Mouse (Mus musculus): ENCODE results near the gene Ttl.

The Ttl gene

DNA sequence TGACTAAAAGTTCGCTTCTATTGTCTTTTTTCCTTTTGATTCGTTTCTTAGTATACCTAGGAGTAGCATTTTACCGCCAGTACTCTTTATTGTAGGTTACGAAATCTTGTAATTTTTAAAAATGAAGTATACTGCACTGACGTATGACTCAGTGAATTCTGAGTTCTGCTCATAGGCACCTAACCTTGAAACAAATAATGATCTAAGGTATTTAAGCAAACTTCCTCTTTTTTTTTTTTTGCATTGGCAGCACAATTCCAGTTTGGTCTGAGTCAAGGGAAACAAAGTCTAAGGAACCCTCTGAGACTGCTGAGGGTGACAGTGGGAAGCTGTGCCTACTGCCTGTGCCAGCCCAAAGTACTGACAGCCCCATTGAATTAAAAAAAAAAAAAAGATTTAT lies 17.8 kb downstream of the Ttl start:
- DNase-seq (ENCODE audit: extremely low spot score, low spot score) = no peak

DNA sequence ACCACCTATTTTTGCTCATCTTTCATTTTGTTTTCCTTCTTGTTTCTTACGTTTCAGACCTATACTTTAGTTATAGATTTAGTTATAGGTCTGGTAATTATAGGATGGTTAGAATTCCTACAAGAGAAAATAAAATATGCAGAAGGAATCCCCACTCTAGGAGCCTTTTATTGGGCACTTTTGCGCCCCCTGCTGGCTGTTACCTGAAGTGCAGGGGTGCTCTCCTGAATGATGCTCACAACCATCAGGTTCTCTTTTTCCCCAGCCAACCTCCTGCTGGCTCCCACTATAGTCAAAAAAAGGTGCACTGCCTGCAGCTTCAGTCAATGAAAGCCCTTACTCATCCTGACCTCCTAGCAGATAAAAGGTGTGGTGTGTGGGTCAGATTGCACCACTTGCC lies 19.2 kb downstream of the Ttl start:
- DNase-seq (ENCODE audit: extremely low spot score, low spot score) = peak; percentile 50

DNA sequence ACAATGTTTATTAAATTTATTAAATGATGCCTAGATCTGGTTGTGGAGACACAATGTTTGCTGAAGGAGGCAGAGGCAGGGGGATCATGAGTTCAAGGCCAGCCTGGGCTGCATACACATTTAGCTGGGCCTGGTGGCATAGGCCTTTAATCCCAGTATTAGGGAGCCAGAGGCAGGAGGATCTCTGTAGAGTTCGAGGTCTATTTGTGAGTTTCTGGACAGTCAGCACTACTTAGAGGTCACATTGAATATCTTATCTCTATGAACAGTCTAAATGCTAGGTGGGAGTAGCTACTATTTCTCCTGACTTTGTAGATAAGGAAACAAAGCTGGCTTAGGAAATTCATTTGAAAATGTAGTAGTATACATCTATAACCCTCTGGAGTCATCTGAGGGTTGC lies 21.8 kb downstream of the Ttl start:
- DNase-seq (ENCODE audit: extremely low spot score, low spot score) = no peak

DNA sequence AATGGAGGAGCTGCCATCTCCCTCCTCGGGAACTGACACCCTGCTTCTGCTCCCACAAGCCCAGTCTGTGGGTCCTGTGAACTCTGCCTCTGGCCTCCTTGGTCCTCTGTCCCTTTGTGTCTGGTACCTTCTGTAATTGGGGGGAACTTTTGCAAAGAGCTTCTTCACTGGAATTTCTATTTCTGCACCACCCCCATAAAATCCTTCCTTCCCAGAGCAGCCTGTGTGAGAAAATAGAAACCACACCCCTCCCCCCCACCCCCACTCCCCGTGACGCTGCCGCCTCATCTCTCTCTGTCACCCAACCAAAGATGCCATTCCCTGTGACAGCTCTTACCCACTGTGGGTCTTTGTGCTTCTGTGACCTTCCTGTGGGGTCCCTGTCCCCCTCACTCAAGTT lies 24.6 kb downstream of the Ttl start:
- DNase-seq (ENCODE audit: extremely low spot score, low spot score) = no peak

DNA sequence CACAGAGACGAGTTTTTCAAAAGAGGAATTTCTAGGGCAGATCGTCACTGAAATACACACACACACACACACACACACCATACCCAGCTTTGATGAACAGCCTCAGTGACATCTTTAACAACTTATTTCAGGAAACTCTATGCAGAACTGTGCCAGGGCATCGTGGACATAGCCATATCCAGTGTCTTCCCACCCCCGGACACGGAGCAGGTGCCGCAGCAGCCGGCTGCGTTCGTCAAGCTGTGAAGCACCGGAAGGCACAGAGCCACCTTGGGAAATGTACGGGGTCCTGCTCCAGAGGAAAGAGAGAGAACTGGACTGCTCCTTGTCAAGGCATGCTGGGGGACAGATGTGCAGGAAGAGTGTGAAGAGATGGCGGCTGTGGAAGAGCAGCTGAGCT lies 27.1 kb downstream of the Ttl start:
- DNase-seq (ENCODE audit: extremely low spot score, low spot score) = no peak

DNA sequence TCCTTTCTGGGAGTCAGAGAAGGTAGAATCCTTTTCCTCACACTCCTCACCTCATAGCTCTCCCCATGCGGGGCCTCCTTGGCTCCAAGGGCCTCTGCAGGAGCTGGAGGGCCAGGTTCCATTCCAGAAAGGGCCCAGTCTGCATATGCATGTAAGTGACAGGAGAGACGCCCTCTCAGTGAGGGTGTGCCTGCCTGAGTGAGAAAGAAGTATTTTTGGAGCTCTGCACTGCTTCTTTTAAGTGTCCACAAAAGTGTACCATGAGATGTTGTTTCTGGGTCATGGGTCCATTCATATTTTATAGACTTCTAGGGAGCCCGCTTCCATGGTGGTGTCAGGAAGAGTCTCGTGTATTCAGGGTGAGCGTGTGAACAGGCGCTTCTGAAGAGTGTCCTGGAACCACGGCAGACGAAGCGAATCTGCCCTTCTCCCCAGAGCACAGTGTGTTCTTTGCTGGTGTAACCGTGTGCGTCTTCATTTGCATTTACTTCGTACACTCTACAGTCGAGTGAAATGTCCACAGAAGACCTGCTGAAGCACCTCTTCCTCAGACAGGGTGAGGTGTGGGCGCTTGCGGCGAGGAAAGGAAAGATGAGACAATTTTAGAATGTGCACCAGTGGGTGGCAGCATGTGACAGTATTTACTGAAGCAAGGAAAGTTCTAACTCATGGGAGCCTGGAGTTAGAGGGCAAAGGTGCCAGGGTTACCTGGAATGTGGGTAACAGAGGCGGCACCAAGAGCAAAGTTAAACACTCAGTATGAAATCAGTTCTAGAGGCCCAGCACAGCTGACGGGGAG lies 28.4 kb downstream of the Ttl start:
- DNase-seq (ENCODE audit: extremely low spot score, low spot score) = no peak

DNA sequence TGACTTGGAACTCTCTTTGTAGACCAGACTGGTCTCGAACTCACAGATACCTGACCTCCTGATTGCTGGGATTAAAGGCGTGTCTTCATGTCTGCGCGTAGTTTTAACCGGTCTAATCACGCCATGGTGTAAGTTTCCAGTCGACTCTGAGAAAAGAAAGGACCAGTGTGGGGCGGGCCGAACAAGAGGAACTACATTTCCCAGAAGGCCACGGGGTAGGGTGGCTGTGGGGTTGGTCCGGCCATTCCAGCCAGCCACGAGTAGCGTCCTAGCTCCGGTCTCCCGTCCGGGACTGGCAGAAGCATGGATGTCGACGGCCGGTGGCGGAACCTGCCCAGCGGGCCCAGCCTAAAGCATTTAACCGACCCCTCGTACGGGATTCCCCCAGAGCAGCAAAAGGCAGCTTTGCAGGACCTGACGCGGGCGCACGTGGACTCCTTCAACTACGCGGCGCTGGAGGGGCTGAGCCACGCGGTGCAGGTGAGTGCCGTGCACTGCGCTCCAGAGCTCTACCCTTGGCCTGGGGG lies 35.1 kb downstream of the Ttl start, which contains the start of gene Polr1b:
TSS of gene Polr1b (plus strand) at position 212 of the 527 bp plus-strand sequence.
- DNase-seq (ENCODE audit: extremely low spot score, low spot score) = peak; percentile 90

DNA sequence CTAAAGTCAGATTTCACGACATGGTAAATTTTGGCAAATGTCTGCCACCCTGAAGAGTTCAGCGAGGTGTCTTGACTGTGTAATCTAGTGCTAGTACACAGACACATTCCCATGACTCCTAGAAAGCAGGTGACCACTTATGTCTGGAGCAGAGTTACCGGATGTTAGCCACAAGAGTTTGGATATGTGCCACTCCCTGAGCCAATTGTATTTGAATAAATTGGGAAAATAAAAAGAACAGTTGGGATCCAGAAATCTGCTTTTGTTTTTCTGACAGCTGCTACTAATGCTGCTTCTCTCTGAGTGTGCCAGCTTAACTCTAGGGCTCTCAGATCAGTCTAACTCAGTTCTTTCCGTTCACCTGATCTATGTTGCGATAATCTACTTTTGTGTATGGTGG lies 47.2 kb downstream of the Ttl start:
- no peak for DNase-seq (ENCODE audit: extremely low spot score, low spot score)

DNA sequence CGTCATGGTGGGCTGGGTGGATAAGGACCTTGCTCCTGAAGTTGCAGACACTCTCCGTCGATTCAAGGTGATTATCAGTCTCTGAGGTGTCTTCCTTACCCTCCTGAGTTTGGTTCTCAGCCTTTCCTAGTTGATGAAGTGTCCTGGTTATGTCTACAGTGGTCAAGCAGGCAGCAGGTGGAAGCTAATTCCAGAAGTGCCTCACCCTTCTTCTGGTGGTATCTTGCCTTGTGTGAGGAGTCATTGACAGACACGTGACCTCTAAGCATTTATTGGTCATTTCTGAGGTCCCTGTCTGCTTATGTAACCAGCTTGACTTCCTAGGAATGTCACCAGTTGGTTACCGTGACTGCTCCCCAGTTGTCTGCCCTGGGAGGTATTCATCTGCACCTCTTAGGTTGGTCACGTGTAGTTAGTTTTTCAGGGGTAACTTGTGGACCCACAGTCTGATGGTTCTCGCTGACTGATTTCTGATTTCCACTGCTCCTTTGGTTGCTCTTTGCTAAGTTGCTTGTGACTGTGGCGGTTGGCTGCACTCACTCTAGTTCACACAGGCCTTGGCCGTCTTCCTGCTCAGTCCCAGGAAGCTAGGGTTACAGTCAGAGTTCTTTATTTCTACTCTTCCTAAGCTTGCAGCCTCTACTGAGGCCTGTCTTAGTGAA lies 50.1 kb downstream of the Ttl start:
- no peak for DNase-seq (ENCODE audit: extremely low spot score, low spot score)

DNA sequence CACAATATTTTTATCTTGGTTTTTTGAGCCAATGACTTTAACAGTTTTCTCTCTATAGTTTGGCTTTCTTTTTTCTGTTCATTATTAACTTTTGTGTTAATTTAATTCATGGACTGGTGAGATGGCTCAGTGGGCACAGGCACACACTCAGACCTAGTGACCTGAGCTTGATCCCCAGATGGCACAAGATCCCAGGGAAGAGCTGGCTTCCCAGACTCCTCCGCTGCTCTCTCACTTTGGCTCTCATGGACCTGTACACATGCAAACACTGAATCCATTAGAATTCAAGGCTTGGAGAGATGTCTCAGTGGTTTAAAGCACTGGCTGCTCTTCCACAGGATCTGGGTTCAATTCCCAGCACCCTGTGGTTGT lies 50.6 kb downstream of the Ttl start:
- DNase-seq (ENCODE audit: extremely low spot score, low spot score) = no peak

DNA sequence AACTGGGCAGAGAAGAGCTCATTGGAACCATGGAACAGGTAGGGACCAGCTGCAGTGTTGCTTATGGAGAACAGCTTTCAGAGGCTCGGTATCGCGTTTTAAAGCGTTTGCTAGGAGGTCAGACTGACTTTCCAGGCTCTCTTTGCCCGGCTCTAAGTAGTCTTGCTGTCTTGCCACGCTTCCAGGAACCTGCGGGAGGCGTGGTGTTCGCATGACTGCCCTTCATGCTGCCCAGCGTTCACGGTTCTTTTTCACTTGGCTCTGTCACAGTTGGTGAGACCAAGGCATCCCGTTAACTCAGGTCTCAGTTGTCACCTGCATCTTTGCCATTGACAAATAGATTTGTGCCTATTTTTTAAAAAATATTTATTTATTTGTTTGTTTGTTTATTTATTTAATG lies 52.3 kb downstream of the Ttl start:
- no peak for DNase-seq (ENCODE audit: extremely low spot score, low spot score)

DNA sequence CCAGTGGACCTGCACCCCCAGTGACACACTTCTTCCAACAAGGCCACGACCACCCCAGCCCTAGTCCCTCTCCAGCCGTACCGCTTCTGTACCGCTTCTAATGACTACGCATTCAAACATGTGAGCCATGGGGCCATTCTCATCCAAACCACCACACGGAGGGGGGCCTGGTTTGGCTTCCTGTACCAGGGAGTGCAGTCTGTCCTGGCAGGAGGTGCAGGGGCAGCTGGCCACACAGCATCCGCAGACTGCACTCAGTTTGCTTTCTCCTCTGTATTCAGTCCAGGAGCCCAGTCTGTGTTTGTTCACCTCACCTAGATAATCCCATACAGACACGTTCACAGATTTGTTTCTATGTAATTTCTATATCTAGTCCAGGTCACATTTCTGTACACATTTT lies 56.2 kb downstream of the Ttl start:
- no peak for DNase-seq (ENCODE audit: extremely low spot score, low spot score)

DNA sequence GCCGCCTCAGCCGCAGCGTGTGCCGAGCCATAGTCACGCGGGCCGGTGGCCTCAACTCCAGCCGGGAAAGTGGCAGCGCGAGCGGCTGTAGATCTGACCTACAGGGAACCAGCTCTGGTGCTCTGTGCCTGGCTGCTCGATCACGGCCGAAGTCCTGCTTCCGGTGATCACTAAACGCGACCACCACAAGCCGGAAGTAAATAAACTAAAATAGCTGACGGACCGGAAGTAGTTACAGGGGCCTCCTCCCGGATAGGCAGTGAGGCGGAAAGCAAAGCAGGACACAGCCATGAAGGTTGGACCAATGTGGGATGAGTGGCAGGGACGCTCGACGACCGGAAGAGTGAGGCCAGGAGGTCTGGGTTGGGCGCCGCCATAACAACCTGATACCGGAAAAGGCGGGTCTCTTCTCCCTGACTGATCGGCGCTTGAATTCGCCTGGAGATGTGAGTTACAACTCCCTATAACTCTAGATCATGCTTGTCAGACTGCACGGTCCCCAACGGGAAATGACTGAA lies 63.7 kb downstream of the Ttl start, which contains the start of gene Chchd5:
TSS of gene Chchd5 (plus strand) at position 289 of the 518 bp plus-strand sequence.
- peak; percentile 92 for DNase-seq (ENCODE audit: extremely low spot score, low spot score)

DNA sequence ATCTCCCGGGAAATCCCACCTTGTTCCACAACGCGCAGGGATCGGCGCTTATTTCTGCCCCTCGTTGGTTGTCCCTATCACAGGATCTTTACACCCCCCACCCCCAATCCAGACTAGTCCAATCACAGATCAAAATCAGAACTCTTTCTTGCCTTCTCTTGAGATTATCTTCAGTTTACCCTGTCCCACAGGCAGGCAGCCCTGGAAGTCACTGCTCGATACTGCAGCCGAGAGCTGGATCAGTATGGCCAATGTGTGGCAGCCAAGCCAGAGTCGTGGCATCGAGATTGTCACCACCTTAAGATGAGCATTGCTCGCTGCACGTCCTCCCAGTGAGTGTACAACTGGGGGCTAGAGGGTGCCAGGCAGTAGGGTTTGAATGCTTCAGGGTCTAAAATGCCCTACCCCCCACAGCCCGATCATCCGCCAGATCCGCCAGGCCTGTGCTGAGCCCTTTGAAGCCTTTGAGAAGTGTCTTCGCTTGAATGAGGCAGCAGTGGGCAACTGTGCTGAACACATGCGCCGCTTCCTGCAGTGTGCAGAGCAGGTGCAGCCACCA lies 64.3 kb downstream of the Ttl start:
- DNase-seq (ENCODE audit: extremely low spot score, low spot score) = no peak

DNA sequence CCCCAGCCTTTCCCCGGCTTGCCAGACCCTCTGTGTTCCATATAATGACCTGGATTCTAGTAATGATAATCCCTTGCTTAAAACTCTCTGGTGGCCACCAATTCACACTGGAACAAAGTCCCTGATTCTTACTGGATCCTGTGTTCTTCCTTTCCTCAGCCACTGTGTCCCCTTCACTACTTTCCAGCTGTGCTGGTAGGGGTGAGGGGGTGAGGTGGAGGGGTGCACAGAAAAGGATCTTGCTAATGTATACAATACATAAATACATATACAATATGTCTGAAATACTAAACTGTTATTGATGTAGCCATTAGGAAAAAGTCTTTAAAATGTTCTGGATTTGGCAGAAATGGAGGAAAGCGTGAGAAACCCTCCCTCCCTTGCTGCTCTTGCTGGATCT lies 65.0 kb downstream of the Ttl start:
- no peak for DNase-seq (ENCODE audit: extremely low spot score, low spot score)

DNA sequence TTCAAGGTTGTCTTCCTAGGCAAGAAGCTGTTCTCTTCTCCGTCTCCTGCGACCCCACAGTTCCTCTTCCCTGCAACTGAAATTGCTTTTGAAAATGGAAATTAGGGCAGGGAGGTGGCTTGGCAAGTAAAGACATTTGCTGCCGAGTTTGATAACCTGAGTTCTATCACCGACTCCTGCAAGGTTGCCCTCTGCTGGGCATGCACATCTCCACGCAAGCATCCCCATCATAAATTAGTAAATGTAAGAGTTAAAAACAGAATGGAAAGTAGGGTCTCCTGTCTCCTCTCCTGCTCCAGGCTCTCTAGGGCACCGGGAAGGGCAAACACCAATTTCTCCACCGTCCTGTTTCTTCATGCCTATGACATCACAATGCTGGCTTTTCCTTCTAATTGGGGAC lies 66.5 kb downstream of the Ttl start:
- DNase-seq (ENCODE audit: extremely low spot score, low spot score) = no peak

DNA sequence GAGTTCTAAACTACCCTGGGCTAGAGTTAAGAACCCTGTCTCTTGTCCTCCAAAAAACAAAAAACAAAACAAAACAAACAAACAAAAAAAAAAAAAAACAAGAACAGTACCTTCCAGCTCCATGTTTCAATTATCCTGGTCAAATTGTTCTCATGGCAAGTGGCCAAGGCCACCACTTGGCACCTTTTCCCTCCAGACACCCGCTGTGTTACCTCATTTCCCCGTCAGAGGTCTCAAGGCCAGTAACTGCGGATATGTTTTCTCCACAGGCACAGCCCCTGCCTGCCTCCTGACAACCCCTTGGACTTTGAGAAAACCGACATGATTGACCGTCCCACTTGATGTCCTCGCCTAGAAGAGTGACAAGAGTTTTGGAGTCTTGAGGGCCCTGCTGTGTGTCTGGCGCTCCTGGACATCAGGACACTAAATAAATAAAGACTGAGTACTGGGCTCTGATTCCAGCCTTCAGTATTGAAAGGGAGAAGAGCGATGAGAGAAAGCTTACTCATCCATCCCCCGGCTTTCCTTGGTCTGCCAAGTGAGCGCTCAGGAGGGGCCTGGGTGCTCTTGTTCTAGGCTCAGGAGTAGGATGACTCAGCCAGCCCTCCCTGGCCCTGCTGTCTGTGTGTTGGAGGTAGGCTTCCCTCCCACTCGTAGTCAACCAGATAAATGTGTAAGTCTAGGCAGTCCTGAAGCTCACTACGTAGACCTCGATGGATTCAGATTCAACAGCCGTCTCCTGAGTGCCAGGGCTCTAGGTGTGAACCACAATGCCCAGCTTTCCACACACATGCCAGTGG lies 67.5 kb downstream of the Ttl start:
- DNase-seq (ENCODE audit: extremely low spot score, low spot score) = no peak

DNA sequence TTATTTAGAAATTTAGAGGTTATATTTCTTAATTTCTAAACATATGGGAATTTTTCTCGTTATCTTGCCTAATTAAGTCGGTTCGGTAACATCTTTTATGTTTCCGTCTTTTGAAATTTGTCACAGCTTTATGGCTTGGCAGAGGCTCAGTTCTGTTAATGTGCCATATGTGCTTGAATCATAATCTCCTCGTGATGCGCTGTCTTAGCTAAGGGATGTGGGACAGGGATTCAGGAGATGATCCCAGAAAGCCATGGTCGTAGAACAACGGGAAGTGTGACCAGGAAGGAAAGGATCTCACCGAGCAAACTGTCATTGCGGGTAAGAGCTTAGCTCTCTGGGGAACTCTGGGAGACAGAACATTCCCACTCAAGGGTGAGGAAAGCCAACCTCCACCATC lies 74.2 kb downstream of the Ttl start:
- DNase-seq (ENCODE audit: extremely low spot score, low spot score) = no peak
